Mouse (Mus musculus): ENCODE measurements at regions not wholly inside any gene's neighbourhood (a gene's known extent, or its start where the extent isn't known, plus 50 kb on each side); places are given as distances from the start of the nearest gene placed in this dataset.

- no peak for DNase-seq (ENCODE audit: low spot score)
Measured at GRCm38 (mm10) chr12:68879425-68879824, 279.6 kb downstream of the Rps29 start.

DNA sequence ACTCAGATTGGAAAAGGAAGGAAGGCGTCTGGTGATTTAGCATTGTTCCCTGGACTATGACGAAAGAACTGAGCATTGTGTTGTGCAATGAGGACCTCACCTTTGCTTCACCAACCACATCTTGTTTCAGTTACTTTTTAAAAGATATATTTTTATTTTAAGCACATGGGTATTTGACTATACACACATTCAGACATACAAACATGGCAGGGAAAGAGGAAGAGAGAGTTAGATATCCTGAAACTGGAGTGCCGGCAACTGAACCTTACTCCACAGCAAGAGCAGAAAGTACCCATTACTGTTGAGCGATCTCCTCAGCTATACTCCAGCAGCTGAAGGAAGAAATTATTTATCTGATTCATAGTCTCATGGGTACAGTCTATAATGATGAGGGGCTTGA is 287.7 kb downstream of the Rps29 start:
- DNase-seq (ENCODE audit: low spot score) = no peak

DNA sequence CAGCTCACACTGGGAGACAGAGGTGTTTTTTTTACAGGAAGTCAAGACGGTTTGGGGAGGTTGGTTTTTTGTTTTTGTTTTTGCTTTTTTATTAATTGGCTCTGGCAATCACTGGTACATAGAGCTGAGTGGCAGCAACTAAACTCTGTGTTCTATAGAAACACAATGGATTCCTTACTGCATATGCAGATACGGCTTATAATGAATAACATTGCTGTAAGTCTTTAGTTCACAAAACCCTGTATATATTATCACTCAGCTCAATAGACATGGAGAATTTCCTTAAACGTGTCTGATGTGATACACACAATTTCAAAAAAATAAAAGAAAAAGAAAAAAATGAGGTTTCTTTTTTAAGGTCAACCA is 296.0 kb downstream of the Rps29 start:
- no peak for DNase-seq (ENCODE audit: low spot score)

DNA sequence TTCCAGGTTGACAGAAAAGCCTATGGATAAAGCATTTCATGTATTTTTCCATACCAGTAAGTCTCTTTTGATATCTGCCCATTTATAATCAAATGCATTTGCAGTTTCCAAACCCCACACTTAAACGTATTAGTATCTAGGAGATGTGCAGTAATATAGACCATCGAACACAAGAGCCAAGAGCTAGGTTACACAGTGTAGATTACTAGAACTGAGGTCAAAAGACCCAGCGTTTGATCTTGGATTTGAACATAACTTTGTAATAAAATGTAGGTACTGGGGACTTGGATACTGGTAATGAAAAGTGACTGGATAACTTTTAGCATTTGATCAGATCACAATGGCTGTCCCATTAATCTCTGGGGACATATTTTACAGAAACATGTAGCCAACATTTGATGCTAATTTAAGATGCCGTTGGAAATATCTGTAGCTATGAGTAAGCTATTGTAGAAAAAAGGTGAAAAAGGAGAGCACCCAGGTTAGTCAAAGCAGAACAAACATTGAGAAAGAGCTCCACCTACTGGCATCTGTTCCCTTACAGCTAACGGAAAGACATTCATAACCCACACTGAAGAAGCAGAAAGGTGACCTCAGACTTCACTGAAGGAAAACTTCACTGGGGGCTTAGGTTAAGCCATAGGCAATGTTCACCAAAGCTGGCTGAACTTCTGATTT is 296.5 kb downstream of the Rps29 start:
- peak; percentile 6 for DNase-seq (ENCODE audit: low spot score)

- no peak for DNase-seq (ENCODE audit: low spot score)
Measured at GRCm38 (mm10) chr12:68860332-68860731, 298.7 kb downstream of the Rps29 start.

GRCm38 (mm10) chr12:68849616-68850140 is 309.3 kb downstream of the Rps29 start:
- DNase-seq (ENCODE audit: low spot score) = no peak

GRCm38 (mm10) chr12:68840815-68841214 is 318.2 kb downstream of the Rps29 start:
- DNase-seq (ENCODE audit: low spot score) = no peak

DNA sequence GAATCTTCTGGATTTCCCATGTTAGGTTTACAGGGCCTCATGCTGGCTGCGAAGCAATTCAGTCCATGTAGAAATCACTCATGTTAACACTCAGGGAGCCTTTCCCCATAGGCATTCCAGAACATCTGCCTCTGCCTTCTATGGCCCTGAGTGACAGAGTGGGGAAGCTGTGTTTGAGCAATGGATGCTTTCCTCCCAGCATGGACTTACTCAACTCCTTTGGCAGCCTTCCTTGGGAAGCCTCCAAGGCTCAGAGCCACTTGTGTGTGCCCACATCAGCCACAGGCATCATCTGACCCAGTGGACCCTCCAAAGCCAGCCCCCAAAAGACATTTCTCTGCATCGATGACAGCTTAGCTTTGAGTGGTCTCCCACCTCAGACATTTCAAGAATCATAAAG is 318.8 kb downstream of the Rps29 start:
- DNase-seq (ENCODE audit: low spot score) = no peak

- DNase-seq (ENCODE audit: low spot score) = no peak
Measured at GRCm38 (mm10) chr12:68836023-68836422, 323.0 kb downstream of the Rps29 start.

- DNase-seq (ENCODE audit: low spot score) = no peak
Measured at GRCm38 (mm10) chr12:68833914-68834313, 325.1 kb downstream of the Rps29 start.

DNA sequence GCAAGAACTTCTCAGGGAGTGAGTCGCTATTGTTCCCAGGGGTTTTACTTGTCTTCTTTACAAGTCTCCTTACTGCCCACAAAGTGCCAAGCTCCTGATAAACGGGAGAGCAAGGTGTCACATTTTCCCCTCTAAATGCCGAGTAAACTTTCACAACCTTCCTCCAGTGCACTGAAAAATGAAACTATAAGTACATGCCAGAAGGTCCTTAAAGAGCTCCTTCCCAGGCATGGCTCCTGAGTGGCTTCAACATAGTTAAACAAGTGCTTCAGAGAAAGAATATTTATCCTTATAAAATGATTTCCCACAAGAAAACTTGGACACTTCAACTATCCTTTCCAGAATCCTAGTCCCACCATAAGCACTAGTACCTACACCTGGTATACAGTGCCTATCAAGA is 329.6 kb downstream of the Rps29 start:
- no peak for DNase-seq (ENCODE audit: low spot score)

GRCm38 (mm10) chr12:68827549-68828249 is 331.3 kb downstream of the Rps29 start:
- no peak for DNase-seq (ENCODE audit: low spot score)

- DNase-seq (ENCODE audit: low spot score) = no peak
Measured at GRCm38 (mm10) chr12:68794396-68794795, 364.6 kb downstream of the Rps29 start.

DNA sequence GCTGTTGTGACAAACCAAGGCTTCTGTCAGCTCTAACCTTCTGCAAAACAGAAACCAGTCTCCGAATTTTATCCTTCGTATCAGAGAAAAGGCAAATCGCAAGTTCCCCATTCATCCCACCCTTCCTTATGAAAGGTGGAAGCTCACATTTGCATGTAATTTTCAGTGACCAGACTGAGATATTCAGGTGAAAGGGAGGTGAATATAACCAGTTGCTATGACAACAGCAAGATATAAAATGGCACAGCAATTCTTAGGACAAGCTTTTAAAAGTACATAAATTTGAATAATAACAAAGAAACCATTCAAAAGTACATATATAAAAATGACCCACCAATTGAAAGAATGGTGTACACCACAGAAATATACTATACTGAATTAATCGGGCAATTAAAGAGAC is 375.4 kb downstream of the Rps29 start:
- DNase-seq (ENCODE audit: low spot score) = no peak

DNA sequence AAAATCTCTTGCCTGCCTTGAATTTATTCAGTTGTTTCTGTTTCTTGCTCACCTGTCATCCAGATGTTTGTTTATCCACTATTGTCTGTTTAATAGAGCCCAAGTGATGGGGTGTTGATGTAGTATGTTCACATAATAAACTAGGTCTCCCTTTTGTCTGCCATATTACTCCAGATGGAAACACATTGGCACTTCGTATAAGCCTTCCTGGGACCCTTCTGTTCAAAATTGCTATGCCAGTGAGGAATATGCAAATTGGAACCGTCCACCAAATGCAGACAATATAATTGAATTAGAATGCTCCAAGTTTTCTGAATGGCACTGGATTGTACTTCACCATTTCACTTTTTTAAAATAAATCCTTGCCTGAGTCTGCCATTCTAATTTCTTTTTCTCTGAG is 383.5 kb downstream of the Rps29 start:
- DNase-seq (ENCODE audit: low spot score) = no peak

DNA sequence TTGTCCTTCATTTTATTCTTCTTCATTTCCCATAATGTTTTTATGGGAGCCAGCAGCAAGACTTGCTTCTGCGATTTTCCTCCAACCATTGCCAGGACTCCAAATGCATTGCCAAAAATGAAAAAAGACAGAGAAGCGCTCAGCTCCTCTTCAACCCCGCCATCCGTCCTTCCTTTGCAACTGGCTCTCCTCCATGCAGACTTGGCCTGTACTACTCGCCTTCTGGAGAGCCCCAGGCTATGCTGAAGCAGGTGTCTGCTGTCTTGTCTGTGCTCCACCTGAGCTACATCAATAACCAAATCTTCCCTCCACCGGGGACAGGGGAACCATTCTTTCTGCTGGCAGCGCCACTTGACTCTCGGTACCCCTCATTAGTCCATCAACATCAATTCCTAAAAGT is 384.2 kb downstream of the Rps29 start:
- DNase-seq (ENCODE audit: low spot score) = no peak

- no peak for DNase-seq (ENCODE audit: low spot score)
Measured at GRCm38 (mm10) chr12:68758263-68759020, 400.5 kb downstream of the Rps29 start.

GRCm38 (mm10) chr12:68728882-68729281 is 430.1 kb downstream of the Rps29 start:
- DNase-seq (ENCODE audit: low spot score) = no peak

- no peak for DNase-seq (ENCODE audit: low spot score)
Measured at GRCm38 (mm10) chr12:68718946-68719345, 440.0 kb downstream of the Rps29 start.

GRCm38 (mm10) chr12:68694275-68695267 is 464.4 kb downstream of the Rps29 start:
- no peak for DNase-seq (ENCODE audit: low spot score)

GRCm38 (mm10) chr12:68688262-68688661 is 470.7 kb downstream of the Rps29 start:
- DNase-seq (ENCODE audit: low spot score) = no peak

- DNase-seq (ENCODE audit: low spot score) = no peak
Measured at GRCm38 (mm10) chr12:68683897-68684296, 475.1 kb downstream of the Rps29 start.
